Mouse (Mus musculus): Measurements from ENCODE around the gene Rhebl1.

GRCm38 (mm10) chr15:98884106-98884505 is 10.2 kb downstream of the Rhebl1 start:
- TF ChIP-seq CTCF (IDR thresholded peaks at IDR 0.05; ENCODE audit: borderline replicate concordance, insufficient read depth, low read depth, low read length) (no peak), POLR2A (IDR thresholded peaks at IDR 0.05; ENCODE audit: borderline replicate concordance, insufficient read depth, low read length) (no peak)

Measured in cerebellum, adult 2 months (tissue).